Mouse (Mus musculus) thymus, adult 18-20 months (tissue): Measurements from ENCODE around the gene Nfe2l2.
"Not testable (repeated sequence)": the region's sequence is repeated elsewhere in the genome, so short reads cannot be mapped to it uniquely, and the experiment has no call there.

ENCODE experiments used
- DNase-seq, 2 experiments: peaks; one replicate each; pipeline ENCODE4 v3.0.0; 2022; ENCODE audit warnings: mixed read lengths in 2 of 2

Nfe2l2 gene

DNA sequence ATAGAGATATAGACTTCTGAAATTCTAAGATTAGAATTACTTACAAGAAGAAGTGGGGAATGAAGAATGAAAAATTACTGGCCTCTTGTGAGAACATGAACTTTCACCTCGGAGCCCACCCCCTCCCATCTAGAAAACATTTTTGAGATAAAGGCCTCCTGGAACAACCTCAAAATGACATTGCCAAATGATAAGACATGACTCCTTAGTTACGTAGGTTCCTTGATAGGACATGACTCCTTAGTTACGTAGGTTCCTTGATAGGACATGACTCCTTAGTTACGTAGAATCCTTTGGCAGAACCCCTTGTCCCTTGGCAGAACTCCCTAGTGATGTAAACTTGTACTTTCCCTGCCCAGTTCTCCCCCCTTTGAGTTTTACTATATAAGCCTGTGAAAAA lies 62.1 kb downstream of the Nfe2l2 start:
- DNase-seq, result not testable (repeated sequence)

DNA sequence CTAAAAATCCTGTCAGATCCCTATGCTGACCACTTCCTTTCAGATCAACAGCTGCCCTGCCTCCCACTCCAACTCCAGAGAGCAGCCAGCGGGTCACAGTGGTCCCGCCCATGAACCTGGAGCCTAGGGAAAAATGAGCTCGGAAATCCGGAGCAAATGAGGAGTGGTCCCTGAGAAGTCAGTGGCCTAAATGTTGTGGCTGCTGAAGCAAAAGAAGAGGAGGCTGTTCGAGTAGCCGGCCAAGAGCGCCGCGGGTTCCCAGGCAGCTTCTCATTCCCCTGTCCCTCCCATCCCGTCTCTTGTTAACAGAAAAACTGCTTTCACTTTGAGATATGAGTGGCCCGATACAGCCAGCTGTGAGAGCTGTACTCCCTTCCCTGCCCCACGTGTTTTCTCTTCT lies 64.9 kb downstream of the Nfe2l2 start:
- not testable (repeated sequence) for DNase-seq

DNA sequence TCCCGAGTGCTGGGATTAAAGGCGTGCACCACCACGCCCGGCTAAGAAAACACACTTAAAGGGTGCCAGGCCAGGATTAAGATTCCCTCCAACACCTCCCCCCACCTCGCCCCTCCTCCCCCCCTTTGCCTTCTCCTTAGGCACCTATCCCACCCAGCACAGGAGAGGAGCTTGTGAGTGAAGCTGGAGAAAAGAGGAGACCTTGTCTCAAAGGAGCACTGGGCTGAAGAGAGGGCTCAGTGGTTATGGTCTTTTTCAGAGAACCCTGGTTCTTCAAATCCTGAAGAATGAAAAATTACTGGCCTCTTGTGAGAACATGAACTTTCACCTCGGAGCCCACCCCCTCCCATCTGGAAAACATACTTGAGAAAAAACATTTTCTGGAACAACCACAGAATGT lies 66.6 kb downstream of the Nfe2l2 start:
- not testable (repeated sequence) for DNase-seq

DNA sequence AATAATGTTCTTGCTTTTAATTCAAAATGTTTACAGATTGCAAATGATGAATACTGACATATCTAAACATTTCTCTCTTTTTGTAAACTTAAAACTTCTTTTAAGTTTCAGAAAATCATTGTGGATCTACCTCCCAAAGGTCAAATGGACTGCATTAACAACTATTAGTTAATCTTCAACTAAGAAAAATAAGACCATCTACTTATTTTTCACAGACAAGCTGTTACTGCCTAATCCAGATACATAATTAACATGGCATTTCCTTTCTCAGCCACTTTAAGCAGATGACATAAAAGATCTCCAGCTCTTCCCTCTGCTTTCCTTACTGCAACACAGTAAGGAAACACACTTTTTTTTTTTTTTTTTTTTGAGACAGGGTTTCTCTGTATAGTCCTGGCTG lies 67.1 kb downstream of the Nfe2l2 start:
- no peak for DNase-seq

DNA sequence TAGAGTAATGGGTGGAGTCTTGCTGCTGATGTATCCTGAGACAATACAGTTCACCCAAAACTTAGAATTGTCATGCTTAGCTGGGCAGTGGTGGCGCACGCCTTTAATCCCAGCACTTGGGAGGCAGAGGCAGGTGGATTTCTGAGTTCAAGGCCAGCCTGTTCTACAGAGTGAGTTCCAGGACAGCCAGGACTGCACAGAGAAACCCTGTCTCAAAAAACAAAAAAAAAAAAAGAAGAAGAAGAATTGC lies 67.5 kb downstream of the Nfe2l2 start:
- not testable (repeated sequence) for DNase-seq

DNA sequence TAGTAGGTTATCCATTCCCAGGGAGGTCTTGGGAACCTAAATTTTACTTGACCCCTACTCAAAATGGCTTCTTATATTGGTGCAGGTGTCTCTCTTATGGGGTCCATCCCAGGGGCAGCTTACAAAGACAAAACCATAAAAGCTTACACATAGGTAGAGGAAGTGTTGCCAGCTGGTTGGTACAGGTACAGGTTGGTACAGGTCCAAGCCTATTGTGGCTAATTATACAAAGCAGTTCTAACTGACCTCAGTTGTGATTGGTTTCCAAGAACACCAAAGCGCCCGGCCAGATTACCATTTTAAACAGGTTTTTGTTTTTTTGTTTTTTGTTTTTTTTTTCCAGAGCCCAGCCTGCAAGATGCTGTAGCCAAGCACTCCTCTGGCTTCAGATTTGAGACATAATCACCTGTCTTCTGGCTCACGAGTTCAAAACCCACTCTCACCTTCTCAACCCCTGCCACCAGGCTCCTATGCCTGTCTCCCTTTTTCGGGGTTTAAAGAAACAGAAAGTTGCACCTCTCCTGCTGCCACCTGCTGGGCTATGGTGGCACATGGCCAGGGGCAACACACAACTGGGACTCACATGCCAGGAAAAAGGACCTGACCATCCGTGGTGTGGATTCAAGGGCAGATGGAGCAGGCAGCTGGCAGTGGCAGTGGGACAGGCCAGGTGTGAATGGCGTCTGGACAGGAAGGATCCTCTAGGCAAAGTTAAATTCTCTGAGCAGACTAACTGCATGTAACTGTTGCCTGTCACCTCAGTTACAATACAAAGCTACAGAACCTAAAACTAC lies 68.0 kb downstream of the Nfe2l2 start:
- DNase-seq, result peak; percentile 34 to 59

DNA sequence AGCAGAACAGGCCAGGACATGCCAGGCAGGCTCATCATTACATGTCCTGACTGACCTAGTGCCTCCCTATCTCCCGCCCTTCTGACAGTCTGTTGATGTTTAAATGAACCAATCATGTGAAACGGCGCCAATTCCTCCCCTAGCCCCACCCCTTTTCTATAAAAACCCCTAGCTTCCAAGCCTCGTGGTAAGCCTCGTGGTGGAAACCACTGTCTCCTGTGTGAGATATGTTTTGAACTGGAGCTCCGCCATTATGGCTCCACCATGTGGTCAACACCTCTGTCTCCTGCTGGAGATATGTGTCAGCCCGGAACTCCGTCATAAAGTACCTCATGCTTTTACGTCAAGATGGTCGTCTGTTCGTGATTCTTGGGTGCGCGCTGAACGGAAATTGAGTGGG lies 70.0 kb downstream of the Nfe2l2 start:
- DNase-seq, result not testable (repeated sequence)

DNA sequence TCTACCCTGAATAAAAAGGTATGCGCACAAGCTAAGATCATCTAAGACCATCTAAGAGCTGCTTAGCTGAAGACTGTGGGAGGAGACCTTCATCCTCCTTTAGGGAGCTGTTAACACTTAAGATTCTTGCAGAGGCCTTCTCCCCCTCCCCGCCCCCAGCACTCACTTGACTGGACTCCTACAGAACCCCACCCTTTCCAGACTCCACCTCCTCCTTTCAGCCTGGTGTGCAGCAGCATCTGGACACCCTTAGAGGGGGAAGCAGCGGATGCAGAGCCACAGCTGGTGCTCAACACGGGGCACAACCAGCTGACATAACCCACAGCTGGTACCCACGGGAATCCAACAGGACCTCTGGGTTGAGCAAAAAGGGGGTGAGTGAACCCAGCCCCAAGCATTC lies 70.7 kb downstream of the Nfe2l2 start:
- DNase-seq, result peak in 1 of 2 experiments; percentile 10

DNA sequence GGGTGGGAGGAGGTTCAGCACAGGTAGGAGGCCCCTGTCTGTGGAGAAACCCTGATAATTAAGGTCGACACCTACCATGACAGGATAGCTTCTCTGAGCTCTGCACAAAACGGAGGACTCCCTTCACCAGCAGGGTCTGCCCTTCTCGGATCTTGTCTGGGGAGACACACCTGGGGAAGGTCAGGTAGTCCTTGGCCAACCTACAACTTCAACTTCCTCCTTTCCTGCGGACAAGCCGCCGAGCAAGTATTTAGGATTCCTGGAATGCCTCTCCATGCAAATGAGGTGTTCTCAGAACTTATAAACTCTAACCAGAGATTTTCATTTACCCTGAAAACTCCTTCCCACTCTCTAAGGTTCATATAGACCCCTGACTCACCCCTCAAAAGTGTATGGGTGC lies 71.1 kb downstream of the Nfe2l2 start:
- DNase-seq, result no peak

DNA sequence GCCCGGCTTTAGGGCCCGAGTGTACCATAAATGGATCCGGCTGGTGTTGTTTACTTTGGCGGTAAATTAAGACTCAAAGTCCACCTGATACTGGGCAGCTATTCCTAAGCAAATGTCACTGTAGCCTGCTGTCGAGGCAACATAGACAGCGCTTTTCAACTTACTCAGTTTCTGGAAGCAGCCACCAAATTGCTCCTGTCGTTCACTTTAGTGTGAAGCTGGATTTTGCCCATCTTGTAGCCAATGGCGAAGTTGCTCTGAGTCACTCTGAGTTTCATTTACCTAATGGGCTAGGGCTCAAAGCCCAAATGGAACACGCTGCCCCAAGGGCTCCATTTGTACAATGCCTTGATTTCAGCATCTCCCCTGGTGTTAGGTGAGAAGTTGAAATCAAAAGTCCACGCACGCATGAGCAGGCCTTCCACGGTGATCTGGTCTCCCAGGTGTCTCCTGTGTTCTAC lies 71.7 kb downstream of the Nfe2l2 start:
- DNase-seq, result no peak

DNA sequence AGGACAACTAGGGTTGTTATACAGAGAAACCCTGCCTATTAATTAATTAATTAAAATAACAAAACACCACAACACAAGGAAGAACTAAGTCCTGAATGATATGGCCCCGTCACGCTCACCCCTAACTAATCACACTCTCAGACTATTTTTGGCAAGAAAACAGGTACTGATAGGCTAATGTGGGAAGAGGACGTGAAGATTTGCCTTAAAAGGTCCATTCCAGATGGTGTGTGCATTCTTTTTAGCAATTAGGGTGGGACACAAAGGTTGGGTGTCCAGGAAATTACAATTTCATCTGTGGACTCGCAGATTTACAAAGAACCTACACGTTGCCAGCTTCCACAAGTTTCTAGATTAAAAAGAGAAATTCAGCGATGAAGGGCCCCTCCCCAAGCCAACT lies 72.4 kb downstream of the Nfe2l2 start:
- no peak for DNase-seq

DNA sequence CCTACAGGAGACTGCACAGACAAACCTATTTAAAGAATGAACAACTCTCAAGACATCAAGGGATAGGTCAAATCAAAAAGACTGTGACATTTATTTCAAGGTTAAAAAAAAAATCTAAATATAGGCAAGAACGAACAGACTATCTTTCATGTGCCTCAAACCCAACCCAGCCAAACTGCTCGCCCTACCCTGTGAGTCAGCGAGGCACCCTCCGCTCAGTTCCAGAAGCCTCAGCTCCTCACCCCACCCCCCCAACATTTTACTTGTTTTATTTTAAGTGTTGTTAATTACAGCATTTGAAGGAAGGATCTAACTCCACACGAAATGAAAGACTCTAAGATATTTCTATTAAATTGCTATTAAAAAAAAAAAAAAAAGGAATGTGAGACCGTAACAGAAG lies 73.0 kb downstream of the Nfe2l2 start:
- DNase-seq, result no peak

DNA sequence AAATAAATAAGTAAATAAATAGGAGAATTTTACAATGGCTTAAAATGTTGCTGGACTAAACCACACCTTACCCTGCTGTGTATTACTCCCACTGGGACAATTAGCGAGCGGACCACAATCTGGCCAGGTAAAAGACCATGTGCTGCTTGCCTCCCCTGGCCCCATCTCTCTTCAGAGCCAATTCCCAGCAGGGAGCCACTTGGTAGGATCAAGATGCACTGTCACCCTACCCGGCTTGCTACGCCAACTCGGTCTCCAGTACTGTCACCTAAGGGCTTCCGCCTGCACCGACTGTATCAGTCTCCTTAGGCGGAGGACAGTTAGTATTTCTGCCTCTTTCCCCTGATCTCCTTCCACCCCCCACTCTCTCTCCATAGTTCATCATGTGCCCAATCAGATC lies 76.0 kb downstream of the Nfe2l2 start:
- no peak for DNase-seq

DNA sequence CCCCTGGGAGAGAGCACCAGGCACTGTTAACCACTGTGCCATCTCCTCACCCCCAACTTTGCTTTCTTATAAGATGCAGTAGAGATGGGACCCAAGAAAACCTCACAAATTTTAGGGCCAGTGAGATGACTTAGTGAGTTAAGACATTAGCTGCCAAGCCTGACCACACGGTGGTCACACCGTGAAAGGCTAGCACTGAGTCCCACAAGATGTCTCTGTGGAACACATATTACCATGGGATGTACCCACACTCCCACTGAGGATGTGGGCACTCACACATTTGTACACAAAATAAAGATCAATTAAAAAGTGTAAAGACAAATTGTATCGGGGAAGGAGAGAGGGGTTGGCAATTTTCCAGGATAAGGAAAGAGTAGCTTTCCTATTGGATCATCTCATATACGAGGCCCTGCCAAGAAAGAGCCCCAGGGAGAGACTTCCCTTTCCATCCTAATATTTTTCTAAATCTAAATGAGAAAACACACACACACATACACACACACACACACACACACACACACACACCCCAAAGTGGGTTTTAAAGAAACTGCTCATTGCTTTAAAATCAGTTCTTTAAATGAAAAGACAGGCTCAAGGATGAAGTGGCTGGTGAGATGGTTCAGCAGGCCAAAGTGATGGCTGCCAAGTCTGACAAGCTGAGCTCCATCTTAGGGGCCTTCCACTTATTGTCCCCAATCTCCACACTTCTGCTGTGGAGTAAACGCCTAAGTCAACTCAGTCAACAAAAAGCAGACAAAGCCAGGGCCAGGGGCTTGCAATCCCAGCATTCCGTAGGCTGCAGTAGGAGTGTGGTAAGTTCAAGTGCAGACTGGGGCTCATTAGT lies 77.6 kb downstream of the Nfe2l2 start:
- DNase-seq, result no peak
